Mouse (Mus musculus): Measurements from ENCODE around the gene 4930467E23Rik.
"Not testable (repeated sequence)": the region's sequence is repeated elsewhere in the genome, so short reads cannot be mapped to it uniquely, and the experiment has no call there.

- not testable (repeated sequence) for TF ChIP-seq CTCF, EP300 (IDR thresholded peaks at IDR 0.05)
These were observed 11.5 kb upstream of the 4930467E23Rik start for GRCm38 (mm10) chr8:19717851-19718250.
